Mouse (Mus musculus) midbrain, embryonic 14.5 days (tissue): ENCODE data around the gene Kif11. TPM values are rescaled to one million over a fixed set of nuclear protein-coding genes. Genes with fewer than 3 reads are reported as not detected.

Experiments
- ATAC-seq: fragments of 200-750 bp; cut with Nextera tagmentation; 2 replicates; pipeline ENCODE4 v1.8.0; 2017; ENCODE audit warnings: moderate number of reproducible peaks, moderate library complexity; ENCODE audit not compliant: low FRiP score, low TSS enrichment
- DNase-seq: peaks from one replicate; pipeline ENCODE4 v3.0.0-alpha.2; 2015
- H3K27ac ChIP-seq: fragments of 300-500 bp; sonication (generic); replicated peaks from 2 replicates; pipeline ENCODE4 v1.5.1; 2014; ENCODE audit warnings: mild to moderate bottlenecking, low read depth, low read length, moderate library complexity
- H3K27me3 ChIP-seq: fragments of 300-500 bp; sonication (generic); 2 replicates; pipeline ENCODE4 v1.6.1; 2014; ENCODE audit warnings: low read length, control low read depth, mixed read lengths; ENCODE audit not compliant: control insufficient read depth, insufficient read depth
- H3K36me3 ChIP-seq: fragments of 300-500 bp; sonication (generic); 2 replicates; pipeline ENCODE4 v1.6.1; 2014; ENCODE audit warnings: low read length, control low read depth; ENCODE audit not compliant: control insufficient read depth, insufficient read depth
- H3K4me1 ChIP-seq: fragments of 300-500 bp; sonication (generic); 2 replicates; pipeline ENCODE4 v1.6.1; 2014; ENCODE audit warnings: mild to moderate bottlenecking, antibody characterized with exemption, low read length, control low read depth; ENCODE audit not compliant: control insufficient read depth, insufficient read depth
- H3K4me2 ChIP-seq: fragments of 300-500 bp; sonication (generic); 2 replicates; pipeline ENCODE4 v1.6.1; 2014; ENCODE audit warnings: mild to moderate bottlenecking, low read length, moderate library complexity
- H3K4me3 ChIP-seq: fragments of 300-500 bp; sonication (generic); replicated peaks from 2 replicates; pipeline ENCODE4 v1.5.1; 2014; ENCODE audit warnings: low read depth, low read length
- H3K9ac ChIP-seq: fragments of 300-500 bp; sonication (generic); replicated peaks from 2 replicates; pipeline ENCODE4 v1.6.1; 2014; ENCODE audit warnings: mild to moderate bottlenecking, low read length, moderate library complexity
- H3K9me3 ChIP-seq: fragments of 300-500 bp; sonication (generic); 2 replicates; pipeline ENCODE4 v1.6.1; 2016; ENCODE audit warnings: low read length, control low read depth, mixed read lengths; ENCODE audit not compliant: control insufficient read depth
- WGBS: fragments of 180-500 bp; shearing (Covaris S2); extraction: QIAGEN DNeasy Blood & Tissue Kit; methylation state at CpG from one replicate; pipeline ENCODE4 v1.1.7; 2014; 5-methylcytosine and 5-hydroxymethylcytosine counted together
- polyA plus RNA-seq: library from polyadenylated mRNA; unstranded; fragments of >200 nt; fragmentation: Nextera tagmentation; extraction: Ambion mirVana; gene quantifications from 2 replicates; pipeline ENCODE4 v1.2.1, GENCODE M21; 2014

Gene Kif11
- polyA plus RNA-seq, 1 experiment from 2014 or later: 16.4 TPM

- ATAC-seq: no peak
- no peaks in the 10 kb centered on the region for H3K27me3 ChIP-seq
- 91% methylated on average over 4 of the region's 4 CpGs for WGBS
Measured at GRCm38 (mm10) chr19:37369921-37370320, 6.3 kb upstream of the Kif11 start.

GRCm38 (mm10) chr19:37370356-37370755 is 5.8 kb upstream of the Kif11 start:
- H3K9me3 ChIP-seq: no peaks in the 10 kb centered on the region
- H3K4me3 ChIP-seq: no peak overlapping the region
- WGBS: 93% methylated on average over 5 of the region's 5 CpGs
- ATAC-seq (no peak), DNase-seq (no peak)
- H3K4me1 ChIP-seq: peaks cover 4% of the 10 kb centered on the region; the same call in 1 of the 2 replicates
- no peaks in the 10 kb centered on the region for H3K27me3 ChIP-seq
- no peaks in the 10 kb centered on the region for H3K36me3 ChIP-seq
- H3K27ac ChIP-seq: no peak overlapping the region
- no peak overlapping the region for H3K9ac ChIP-seq
- H3K4me2 ChIP-seq: no peak overlapping the region

More at GRCm38 (mm10) chr19:37369921-37370320, 6.3 kb upstream of the Kif11 start:
- Histone ChIP-seq H3K36me3 (no peaks in the 10 kb centered on the region), H3K4me1 (no peaks in the 10 kb centered on the region), H3K4me3 (no peak overlapping the region), H3K9ac (no peak overlapping the region), H3K27ac (no peak overlapping the region), H3K4me2 (no peak overlapping the region), H3K9me3 (no peaks in the 10 kb centered on the region)
- DNase-seq: no peak

GRCm38 (mm10) chr19:37374941-37375754 is 1.1 kb upstream of the Kif11 start:
- Histone ChIP-seq H3K36me3 (no peaks in the 10 kb centered on the region), H3K27ac (peak overlapping the region; percentile 93), H3K4me2 (peak overlapping the region; percentile 58), H3K9ac (peak overlapping the region; percentile 72), H3K4me1 (peaks cover 6% of the 10 kb centered on the region; the same call in 1 of the 2 replicates), H3K9me3 (no peaks in the 10 kb centered on the region), H3K4me3 (peak overlapping the region; percentile 62), H3K27me3 (no peaks in the 10 kb centered on the region)
- ATAC-seq (no peak), DNase-seq (peak; percentile 9)
- WGBS: 20% methylated on average over 7 of the region's 7 CpGs

GRCm38 (mm10) chr19:37376841-37377240 is 638 bp downstream of the Kif11 start:
- Histone ChIP-seq H3K9ac (no peak overlapping the region; the same call in 1 of the 2 replicates), H3K4me2 (peak overlapping the region; percentile 58), H3K4me1 (peaks cover 6% of the 10 kb centered on the region; the same call in 1 of the 2 replicates), H3K36me3 (no peaks in the 10 kb centered on the region), H3K9me3 (no peaks in the 10 kb centered on the region), H3K27ac (no peak overlapping the region), H3K4me3 (peak overlapping the region; percentile 62), H3K27me3 (no peaks in the 10 kb centered on the region)
- ATAC-seq (no peak), DNase-seq (no peak)
- 2% methylated on average over 11 of the region's 11 CpGs for WGBS

- H3K9ac ChIP-seq: 0 out of 2 replicates have a peak overlapping the region, but pooled peaks have one; percentile 12
- no peak for DNase-seq
- 21% methylated on average over 8 of the region's 8 CpGs for WGBS
Measured at GRCm38 (mm10) chr19:37377404-37377990, 1.3 kb downstream of the Kif11 start.

GRCm38 (mm10) chr19:37378816-37379215 is 2.6 kb downstream of the Kif11 start:
- Histone ChIP-seq H3K4me3 (no peak overlapping the region), H3K9me3 (no peaks in the 10 kb centered on the region), H3K9ac (no peak overlapping the region), H3K36me3 (no peaks in the 10 kb centered on the region), H3K4me1 (peaks cover 6% of the 10 kb centered on the region; the same call in 1 of the 2 replicates), H3K27me3 (no peaks in the 10 kb centered on the region), H3K27ac (no peak overlapping the region), H3K4me2 (no peak overlapping the region)
- 80% methylated on average over 6 of the region's 6 CpGs for WGBS
- ATAC-seq (no peak), DNase-seq (no peak)

More at GRCm38 (mm10) chr19:37377404-37377990, 1.3 kb downstream of the Kif11 start:
- H3K9me3 ChIP-seq: no peaks in the 10 kb centered on the region
- H3K27ac ChIP-seq: no peak overlapping the region
- no peaks in the 10 kb centered on the region for H3K27me3 ChIP-seq
- ATAC-seq: no peak
- peaks cover 6% of the 10 kb centered on the region; the same call in 1 of the 2 replicates for H3K4me1 ChIP-seq
- peak overlapping the region; percentile 58 for H3K4me2 ChIP-seq
- peak overlapping the region; percentile 62 for H3K4me3 ChIP-seq
- no peaks in the 10 kb centered on the region for H3K36me3 ChIP-seq

- ATAC-seq (no peak), DNase-seq (no peak)
- H3K36me3 ChIP-seq: peaks cover 4% of the 10 kb centered on the region; the same call in 1 of the 2 replicates
- no peak overlapping the region for H3K9ac ChIP-seq
- H3K27ac ChIP-seq: no peak overlapping the region
- H3K27me3 ChIP-seq: no peaks in the 10 kb centered on the region
- no peaks in the 10 kb centered on the region for H3K9me3 ChIP-seq
- WGBS: 84% methylated on average over 3 of the region's 3 CpGs
- no peak overlapping the region for H3K4me3 ChIP-seq
- no peak overlapping the region for H3K4me2 ChIP-seq
- no peaks in the 10 kb centered on the region for H3K4me1 ChIP-seq
Measured at GRCm38 (mm10) chr19:37386126-37386525, 9.9 kb downstream of the Kif11 start.

- ATAC-seq (no peak), DNase-seq (no peak)
- no peak overlapping the region for H3K27ac ChIP-seq
- H3K4me1 ChIP-seq: no peaks in the 10 kb centered on the region
- peaks cover 10% of the 10 kb centered on the region; the same call in 1 of the 2 replicates for H3K36me3 ChIP-seq
- no peak overlapping the region for H3K4me2 ChIP-seq
- no peaks in the 10 kb centered on the region for H3K9me3 ChIP-seq
- H3K9ac ChIP-seq: no peak overlapping the region
- no peaks in the 10 kb centered on the region for H3K27me3 ChIP-seq
- WGBS: 95% methylated on average over 3 of the region's 3 CpGs
- H3K4me3 ChIP-seq: no peak overlapping the region
Measured at GRCm38 (mm10) chr19:37391869-37392268, 15.7 kb downstream of the Kif11 start.
